Mouse (Mus musculus) hindbrain, embryonic 16.5 days (tissue): Measurements from ENCODE around the gene Scml4. TPM values are rescaled to one million over a fixed set of nuclear protein-coding genes. Genes with fewer than 3 reads are reported as not detected.

Source experiments
- ATAC-seq: fragments of 200-750 bp; cut with Nextera tagmentation; 2 replicates; pipeline ENCODE4 v1.8.0; 2017; ENCODE audit warnings: moderate TSS enrichment, moderate library complexity
- H3K27ac ChIP-seq: fragments of 300-500 bp; sonication (generic); 2 replicates; pipeline ENCODE4 v1.5.1; 2014; ENCODE audit warnings: low read depth, mild to moderate bottlenecking, control low read depth, low read length, moderate library complexity
- H3K27me3 ChIP-seq: fragments of 300-500 bp; sonication (generic); replicated peaks from 2 replicates; pipeline ENCODE4 v1.6.1; 2014; ENCODE audit warnings: low read length; ENCODE audit not compliant: control insufficient read depth, insufficient read depth
- H3K36me3 ChIP-seq: fragments of 300-500 bp; sonication (generic); 2 replicates; pipeline ENCODE4 v1.6.1; 2014; ENCODE audit warnings: mild to moderate bottlenecking, low read length, moderate library complexity, mixed read lengths; ENCODE audit not compliant: control insufficient read depth, insufficient read depth
- H3K4me1 ChIP-seq: fragments of 300-500 bp; sonication (generic); 2 replicates; pipeline ENCODE4 v1.6.1; 2014; ENCODE audit warnings: low read depth, low read length; ENCODE audit not compliant: control insufficient read depth, insufficient read depth
- H3K4me2 ChIP-seq: fragments of 300-500 bp; sonication (generic); 2 replicates; pipeline ENCODE4 v1.6.1; 2014; ENCODE audit warnings: mild to moderate bottlenecking, low read length, control low read depth, moderate library complexity
- H3K4me3 ChIP-seq: fragments of 300-500 bp; sonication (generic); 2 replicates; pipeline ENCODE4 v1.5.1; 2014; ENCODE audit warnings: mild to moderate bottlenecking, low read length, control low read depth, moderate library complexity
- H3K9ac ChIP-seq: fragments of 300-500 bp; sonication (generic); 2 replicates; pipeline ENCODE4 v1.6.1; 2014; ENCODE audit warnings: low read depth, mild to moderate bottlenecking, control low read depth, low read length, moderate library complexity
- H3K9me3 ChIP-seq: fragments of 300-500 bp; sonication (generic); 2 replicates; pipeline ENCODE4 v1.6.1; 2014; ENCODE audit warnings: mild to moderate bottlenecking, low read length, moderate library complexity; ENCODE audit not compliant: control insufficient read depth
- WGBS: fragments of 180-500 bp; shearing (Covaris S2); extraction: QIAGEN DNeasy Blood & Tissue Kit; methylation state at CpG from one replicate; pipeline ENCODE4 v1.1.7; 2014; 5-methylcytosine and 5-hydroxymethylcytosine counted together
- polyA plus RNA-seq: library from polyadenylated mRNA; unstranded; fragments of >200 nt; fragmentation: Nextera tagmentation; extraction: Ambion mirVana; gene quantifications from 2 replicates; pipeline ENCODE4 v1.2.1, GENCODE M21; 2015

The Scml4 gene
- 9.1 and 11.6 TPM in 2 replicates for polyA plus RNA-seq

- Histone ChIP-seq H3K27me3 (no peaks in the 10 kb centered on the region), H3K27ac (peak within 1 kb of the TSS; percentile 73), H3K4me1 (peaks cover 22% of the 10 kb centered on the region), H3K4me3 (peak within 1 kb of the TSS; percentile 41), H3K9me3 (no peaks in the 10 kb centered on the region), H3K9ac (peak within 1 kb of the TSS; percentile 62), H3K4me2 (peak within 1 kb of the TSS; percentile 54), H3K36me3 (no peaks in the 10 kb centered on the region)
- ATAC-seq: peak; percentile 86
- WGBS: 18% methylated on average over 17 of the region's 17 CpGs
Observed at GRCm38 (mm10) chr10:42860159-42860911, at the start of gene Scml4. Gene Scml4 (plus strand): TSS chr10:42860370.

- no peak overlapping the region for H3K4me3 ChIP-seq
- peaks cover 22% of the 10 kb centered on the region for H3K36me3 ChIP-seq
- H3K9me3 ChIP-seq: no peaks in the 10 kb centered on the region
- no peak overlapping the region for H3K9ac ChIP-seq
- H3K27ac ChIP-seq: no peak overlapping the region
- WGBS: 54% methylated on average over 6 of the region's 6 CpGs
- no peaks in the 10 kb centered on the region for H3K4me1 ChIP-seq
- H3K4me2 ChIP-seq: no peak overlapping the region
- H3K27me3 ChIP-seq: no peaks in the 10 kb centered on the region
- ATAC-seq: no peak; the same call in 1 of the 2 replicates
Observed at GRCm38 (mm10) chr10:42825923-42826322, 34.2 kb upstream of the Scml4 start.

- Histone ChIP-seq H3K27me3 (no peaks in the 10 kb centered on the region), H3K4me1 (no peaks in the 10 kb centered on the region), H3K4me2 (no peak overlapping the region), H3K9me3 (no peaks in the 10 kb centered on the region), H3K36me3 (peaks cover 19% of the 10 kb centered on the region), H3K4me3 (no peak overlapping the region), H3K27ac (no peak overlapping the region), H3K9ac (no peak overlapping the region)
- no peak for ATAC-seq
- 66% methylated on average over 5 of the region's 5 CpGs for WGBS
Observed at GRCm38 (mm10) chr10:42827155-42827554, 33.0 kb upstream of the Scml4 start.

- peaks cover 2% of the 10 kb centered on the region; the same call in 1 of the 2 replicates for H3K4me1 ChIP-seq
- H3K27me3 ChIP-seq: no peaks in the 10 kb centered on the region
- H3K9me3 ChIP-seq: no peaks in the 10 kb centered on the region
- no peak overlapping the region for H3K9ac ChIP-seq
- H3K4me3 ChIP-seq: no peak overlapping the region
- no peak for ATAC-seq
- H3K36me3 ChIP-seq: peaks cover 10% of the 10 kb centered on the region
- 91% methylated on average over 2 of the region's 2 CpGs for WGBS
- H3K27ac ChIP-seq: no peak overlapping the region
- H3K4me2 ChIP-seq: no peak overlapping the region
Observed at GRCm38 (mm10) chr10:42830007-42830406, 30.2 kb upstream of the Scml4 start.

GRCm38 (mm10) chr10:42830409-42830808 is 29.8 kb upstream of the Scml4 start:
- Histone ChIP-seq H3K27me3 (no peaks in the 10 kb centered on the region), H3K9ac (no peak overlapping the region), H3K9me3 (no peaks in the 10 kb centered on the region), H3K27ac (no peak overlapping the region), H3K4me3 (no peak overlapping the region), H3K4me1 (peaks cover 2% of the 10 kb centered on the region; the same call in 1 of the 2 replicates), H3K36me3 (peaks cover 11% of the 10 kb centered on the region), H3K4me2 (no peak overlapping the region)
- ATAC-seq: no peak
- WGBS: 60% methylated on average over 6 of the region's 6 CpGs

- WGBS: 23% methylated on average over 4 of the region's 4 CpGs
- Histone ChIP-seq H3K9ac (no peak overlapping the region), H3K4me2 (no peak overlapping the region), H3K4me3 (no peak overlapping the region), H3K9me3 (no peaks in the 10 kb centered on the region), H3K27me3 (no peaks in the 10 kb centered on the region), H3K36me3 (peaks cover 18% of the 10 kb centered on the region), H3K4me1 (peaks cover 2% of the 10 kb centered on the region; the same call in 1 of the 2 replicates), H3K27ac (no peak overlapping the region)
- ATAC-seq: peak; percentile 48; the same call in 1 of the 2 replicates
Observed at GRCm38 (mm10) chr10:42832677-42833076, 27.5 kb upstream of the Scml4 start.

GRCm38 (mm10) chr10:42833871-42834727 is 26.1 kb upstream of the Scml4 start:
- peak; percentile 84 for ATAC-seq
- no peak overlapping the region for H3K4me3 ChIP-seq
- H3K27me3 ChIP-seq: no peaks in the 10 kb centered on the region
- peaks cover 2% of the 10 kb centered on the region; the same call in 1 of the 2 replicates for H3K4me1 ChIP-seq
- WGBS: 24% methylated on average over 4 of the region's 4 CpGs
- no peak overlapping the region for H3K4me2 ChIP-seq
- no peak overlapping the region for H3K9ac ChIP-seq
- H3K36me3 ChIP-seq: peaks cover 11% of the 10 kb centered on the region; the same call in 1 of the 2 replicates
- no peaks in the 10 kb centered on the region for H3K9me3 ChIP-seq
- peak overlapping the region; percentile 54 for H3K27ac ChIP-seq

GRCm38 (mm10) chr10:42838106-42838505 is 22.1 kb upstream of the Scml4 start:
- Histone ChIP-seq H3K9me3 (no peaks in the 10 kb centered on the region), H3K4me3 (no peak overlapping the region), H3K4me2 (no peak overlapping the region), H3K4me1 (peaks cover 2% of the 10 kb centered on the region; the same call in 1 of the 2 replicates), H3K27me3 (no peaks in the 10 kb centered on the region), H3K9ac (no peak overlapping the region), H3K27ac (no peak overlapping the region), H3K36me3 (peaks cover 9% of the 10 kb centered on the region; the same call in 1 of the 2 replicates)
- WGBS: 95% methylated on average over 4 of the region's 4 CpGs
- ATAC-seq: no peak

GRCm38 (mm10) chr10:42838736-42839135 is 21.4 kb upstream of the Scml4 start:
- 97% methylated on average over 2 of the region's 2 CpGs for WGBS
- Histone ChIP-seq H3K4me3 (no peak overlapping the region), H3K4me2 (no peak overlapping the region), H3K27me3 (no peaks in the 10 kb centered on the region), H3K27ac (no peak overlapping the region), H3K9me3 (no peaks in the 10 kb centered on the region), H3K4me1 (peaks cover 2% of the 10 kb centered on the region; the same call in 1 of the 2 replicates), H3K9ac (no peak overlapping the region), H3K36me3 (peaks cover 9% of the 10 kb centered on the region; the same call in 1 of the 2 replicates)
- ATAC-seq: no peak
